ENCODE assay signal across 10 mouse cellular contexts in genomic region chr5:66855358-66856107, GRCm38 (mm10).
DNase-seq lines count a peak whose midpoint lies in the region; ATAC-seq lines count a peak whose summit lies in the region.
"Had no signal": no experiment of that assay in that cellular context is flagged by ENCODE, and none has a peak within 500 bp of the region (broad histone marks: within the 10 kb centered on the region; RNA-seq: fewer than 3 reads in every experiment).

No protein-coding gene starts in this region.

- WGBS in hindbrain, embryonic 12.5 days = 67% methylated on average over 11 of the region's 11 CpGs
- WGBS in hindbrain, embryonic 16.5 days = 48% methylated on average over 11 of the region's 11 CpGs
- WGBS in hindbrain, embryonic 13.5 days = 56% methylated on average over 11 of the region's 11 CpGs

- peaks cover 16% of the 10 kb centered on the region for H3K4me1 ChIP-seq in hindbrain, embryonic 12.5 days
- peaks cover 3% of the 10 kb centered on the region; the same call in 1 of the 2 replicates for H3K4me1 ChIP-seq in hindbrain, embryonic 16.5 days (ENCODE audit: control insufficient read depth, insufficient read depth, low read depth, low read length)
- H3K4me1 ChIP-seq in hindbrain, embryonic 13.5 days (replicated peaks) = peaks cover 25% of the 10 kb centered on the region

- H3K27me3 ChIP-seq in hindbrain, embryonic 12.5 days = no peaks in the 10 kb centered on the region
- no peaks in the 10 kb centered on the region for H3K27me3 ChIP-seq in hindbrain, embryonic 16.5 days (replicated peaks; ENCODE audit: control insufficient read depth, insufficient read depth, low read length)
- no peaks in the 10 kb centered on the region for H3K27me3 ChIP-seq in hindbrain, embryonic 13.5 days
- H3K27me3 ChIP-seq: limb, embryonic 12.5 days had no signal

- H3K4me2 ChIP-seq in hindbrain, embryonic 12.5 days (replicated peaks) = no peak overlapping the region
- H3K4me2 ChIP-seq in hindbrain, embryonic 16.5 days (ENCODE audit: low read length) = no peak overlapping the region
- H3K4me2 ChIP-seq in hindbrain, embryonic 13.5 days = no peak overlapping the region
- H3K4me2 ChIP-seq: limb, embryonic 12.5 days had no signal

- H3K27ac ChIP-seq in hindbrain, embryonic 12.5 days = no peak overlapping the region
- no peak overlapping the region for H3K27ac ChIP-seq in hindbrain, embryonic 16.5 days (ENCODE audit: low read depth, low read length)
- H3K27ac ChIP-seq in hindbrain, embryonic 13.5 days = no peak overlapping the region
- H3K27ac ChIP-seq: limb, embryonic 12.5 days had no signal

- no peak overlapping the region for H3K4me3 ChIP-seq in hindbrain, embryonic 12.5 days
- H3K4me3 ChIP-seq in hindbrain, embryonic 16.5 days (ENCODE audit: low read length) = no peak overlapping the region
- no peak overlapping the region for H3K4me3 ChIP-seq in hindbrain, embryonic 13.5 days
- H3K4me3 ChIP-seq: limb, embryonic 12.5 days had no signal

- H3K36me3 ChIP-seq in hindbrain, embryonic 12.5 days = no peaks in the 10 kb centered on the region
- no peaks in the 10 kb centered on the region for H3K36me3 ChIP-seq in hindbrain, embryonic 16.5 days (ENCODE audit: control insufficient read depth, insufficient read depth, low read length)
- H3K36me3 ChIP-seq in hindbrain, embryonic 13.5 days = no peaks in the 10 kb centered on the region
- H3K36me3 ChIP-seq: limb, embryonic 12.5 days had no signal

- no peaks in the 10 kb centered on the region for H3K9me3 ChIP-seq in hindbrain, embryonic 12.5 days (replicated peaks)
- no peaks in the 10 kb centered on the region for H3K9me3 ChIP-seq in hindbrain, embryonic 16.5 days (ENCODE audit: control insufficient read depth, low read length)
- no peaks in the 10 kb centered on the region for H3K9me3 ChIP-seq in hindbrain, embryonic 13.5 days
- H3K9me3 ChIP-seq: limb, embryonic 12.5 days had no signal

- peak; percentile 7 for DNase-seq in R1 (ENCODE audit: low read depth, low spot score)
- peak; percentile 57 for DNase-seq in lung, postnatal 25 days (ENCODE audit: low spot score)
- DNase-seq in cerebellum, adult 18-20 months = no peak
- DNase-seq in thymus, postnatal 36 days = no peak
- DNase-seq: cerebellum, adult 11 months; thymus, postnatal 14 days had no signal

- no peak overlapping the region for H3K9ac ChIP-seq in hindbrain, embryonic 12.5 days
- H3K9ac ChIP-seq in hindbrain, embryonic 16.5 days (ENCODE audit: low read depth, low read length) = no peak overlapping the region
- H3K9ac ChIP-seq in hindbrain, embryonic 13.5 days = no peak overlapping the region
- H3K9ac ChIP-seq: limb, embryonic 12.5 days had no signal

- ATAC-seq in hindbrain, embryonic 12.5 days (ENCODE audit: low FRiP score) = peak; percentile 56; the same call in 1 of the 2 replicates
- no peak for ATAC-seq in hindbrain, embryonic 16.5 days
- ATAC-seq in hindbrain, embryonic 13.5 days (ENCODE audit: low FRiP score) = 0 out of 2 replicates have a peak, but pooled peaks have one; percentile 41

Comparison
In these comparisons a context has a peak if more than half of its experiments do, and no peak if none do; other contexts are left out.
1. DNase-seq: peak in R1 (single experiment) and lung, postnatal 25 days (single experiment); none in cerebellum, adult 18-20 months (0 of 2) and thymus, postnatal 36 days (0 of 2).